Mouse (Mus musculus) B cell, adult 62 days (primary cell): ENCODE data around the gene Tdp2. TPM values are rescaled to one million over a fixed set of nuclear protein-coding genes. Genes with fewer than 3 reads are reported as not detected.

Experiments
- total RNA-seq: library from RNA; stranded (reverse); gene quantifications from 4 replicates; pipeline ENCODE4 v1.2.4, GENCODE M21; 2023

The Tdp2 gene
- 61.6 to 68.9 TPM (median 67.0 TPM) in 4 replicates for total RNA-seq

GRCm38 (mm10) chr13:24831353-24832130 lies at the start of gene Tdp2, which contains the start of gene Acot13:
Gene Tdp2, plus strand, starts transcription at chr13:24831679.
Gene Acot13, minus strand, starts transcription at chr13:24831540.

GRCm38 (mm10) chr13:24801308-24801921 lies 30.1 kb upstream of the Tdp2 start, which contains the start of gene BC005537:
Gene BC005537, plus strand, starts transcription at chr13:24801657.

DNA sequence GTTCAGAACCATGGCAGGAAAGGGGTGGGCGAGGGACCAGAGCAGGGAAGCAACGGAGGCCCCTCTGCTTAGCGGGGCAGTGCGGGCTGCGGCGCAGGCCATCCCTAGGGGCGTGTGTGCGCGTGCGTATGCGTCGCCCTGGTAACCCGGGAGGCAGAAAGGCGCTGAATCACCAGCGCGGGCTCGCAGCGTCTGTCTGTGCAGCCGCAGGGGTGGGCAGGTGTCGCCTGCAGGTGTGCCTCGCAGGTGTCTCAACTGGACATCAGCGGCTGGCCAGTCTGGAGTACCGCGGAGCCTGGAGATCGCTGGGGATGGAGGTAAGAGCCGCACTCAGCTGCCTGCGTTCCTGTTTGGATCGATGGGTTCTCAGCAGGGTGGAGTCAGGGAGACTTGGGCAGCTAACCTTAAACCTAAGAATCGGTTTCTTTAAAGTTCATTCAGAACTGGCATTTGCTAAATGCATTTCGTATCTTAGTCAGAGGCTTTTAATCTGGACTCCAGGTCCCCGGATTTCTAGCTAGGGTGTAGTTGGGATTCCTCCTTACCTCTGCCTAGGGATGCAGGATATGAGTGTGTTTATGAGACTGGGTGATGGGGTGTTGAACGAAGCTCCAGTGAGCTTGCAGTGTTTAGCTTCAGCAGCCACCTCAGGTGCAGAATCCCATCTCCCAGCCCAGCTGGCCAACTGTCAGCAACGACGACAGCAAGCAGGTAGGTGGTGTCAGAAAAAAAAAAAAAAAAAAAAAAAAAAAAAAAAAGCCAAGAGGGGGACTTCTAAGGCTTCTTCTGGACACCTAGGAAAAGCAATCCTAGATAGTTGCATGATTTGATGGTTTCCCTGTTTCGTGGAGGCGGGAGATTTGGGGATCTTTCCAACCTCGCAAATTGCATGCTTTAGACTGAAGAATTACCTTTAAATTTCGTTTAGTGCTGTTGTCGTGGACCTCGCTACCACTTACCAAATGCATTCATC lies 13.8 kb downstream of the Tdp2 start, which contains the start of gene D130043K22Rik:
Gene D130043K22Rik, plus strand, starts transcription at position 153 of the 973 bp plus-strand sequence.

Other genes with a start within 250 kb of the Tdp2 start
- 529 to 590 TPM (median 539 TPM) in 4 replicates for gene Ripor2, start 249.5 kb upstream of the Tdp2 start, total RNA-seq
- 0.95 to 2.2 TPM (median 1.8 TPM) in 4 replicates for gene Armh2, start 90.4 kb upstream of the Tdp2 start, total RNA-seq
- gene Gmnn, start 69.8 kb upstream of the Tdp2 start, total RNA-seq = 7.3 to 10.8 TPM (median 8.7 TPM) in 4 replicates
- 145 to 172 TPM (median 155 TPM) in 4 replicates for gene BC005537, start 30.0 kb upstream of the Tdp2 start, total RNA-seq
- 14.4 to 22.0 TPM (median 17.4 TPM) in 4 replicates for gene Acot13, start 139 bp upstream of the Tdp2 start, total RNA-seq
- not detected in 4 replicates for gene D130043K22Rik, start 13.5 kb downstream of the Tdp2 start, total RNA-seq
- gene Aldh5a1, start 106.0 kb downstream of the Tdp2 start, total RNA-seq = 0.09 to 0.36 TPM (median 0.14 TPM) in 3 of 4 replicates, not detected in the other
- gene Gpld1, start 111.5 kb downstream of the Tdp2 start, total RNA-seq = not detected in 4 replicates
- 46.5 to 52.3 TPM (median 46.8 TPM) in 4 replicates for gene Mrs2, start 188.7 kb downstream of the Tdp2 start, total RNA-seq
- not detected in 4 replicates for gene Dcdc2a, start 224.3 kb downstream of the Tdp2 start, total RNA-seq